Mouse (Mus musculus) heart, embryonic 14.5 days (tissue): ENCODE results near the gene Galnt17. TPM values are rescaled to one million over a fixed set of nuclear protein-coding genes. Genes with fewer than 3 reads are reported as not detected.

Experiments
- ATAC-seq: fragments of 200-750 bp; cut with Nextera tagmentation; 2 replicates; pipeline ENCODE4 v1.8.0; 2017; ENCODE audit warnings: low read depth, moderate TSS enrichment; ENCODE audit not compliant: insufficient number of reproducible peaks, insufficient read depth, low FRiP score
- H3K27ac ChIP-seq, 2 experiments: fragments of 200-500 bp in 1 of 2; fragments of 300-500 bp in 1 of 2; sonication (generic) in 1 of 2; replicated peaks in 1 of 2; 2 replicates each; pipeline ENCODE4 v1.5.1; 2012 to 2014; ENCODE audit warnings: low read depth in 2 of 2, low read length in 2 of 2, control low read depth in 1 of 2, mild to moderate bottlenecking in 1 of 2, mixed read lengths in 1 of 2; ENCODE audit not compliant: control insufficient read depth in 1 of 2, insufficient read depth in 1 of 2
- H3K27me3 ChIP-seq: fragments of 300-500 bp; sonication (generic); 2 replicates; pipeline ENCODE4 v1.6.1; 2014; ENCODE audit warnings: mild to moderate bottlenecking, low read length, control low read depth; ENCODE audit not compliant: control insufficient read depth, insufficient read depth
- H3K36me3 ChIP-seq: fragments of 300-500 bp; sonication (generic); 2 replicates; pipeline ENCODE4 v1.6.1; 2014; ENCODE audit warnings: mild to moderate bottlenecking, control low read depth, low read length, mixed read lengths; ENCODE audit not compliant: control insufficient read depth, insufficient read depth
- H3K4me1 ChIP-seq, 2 experiments: fragments of 200-500 bp in 1 of 2; fragments of 300-500 bp in 1 of 2; sonication (generic) in 1 of 2; 2 replicates each; pipeline ENCODE4 v1.6.1; 2012 to 2014; ENCODE audit warnings: low read length in 2 of 2, control low read depth in 1 of 2, mixed read lengths in 1 of 2; ENCODE audit not compliant: control insufficient read depth in 2 of 2, insufficient read depth in 2 of 2
- H3K4me2 ChIP-seq: fragments of 300-500 bp; sonication (generic); 2 replicates; pipeline ENCODE4 v1.6.1; 2014; ENCODE audit warnings: mild to moderate bottlenecking, low read length
- H3K4me3 ChIP-seq, 2 experiments: fragments of 200-500 bp in 1 of 2; fragments of 300-500 bp in 1 of 2; sonication (generic) in 1 of 2; 2 replicates each; pipeline ENCODE4 v1.5.1; 2012 to 2014; ENCODE audit warnings: low read length in 2 of 2, mild to moderate bottlenecking in 2 of 2, control low read depth in 1 of 2, low read depth in 1 of 2, moderate library complexity in 1 of 2; ENCODE audit not compliant: control insufficient read depth in 1 of 2, insufficient read depth in 1 of 2
- H3K9ac ChIP-seq: fragments of 300-500 bp; sonication (generic); 2 replicates; pipeline ENCODE4 v1.6.1; 2014; ENCODE audit warnings: mild to moderate bottlenecking, low read length
- H3K9me3 ChIP-seq: fragments of 300-500 bp; sonication (generic); 2 replicates; pipeline ENCODE4 v1.6.1; 2016; ENCODE audit warnings: low read length, control low read depth; ENCODE audit not compliant: control insufficient read depth
- WGBS: fragments of 180-500 bp; shearing (Covaris S2); extraction: QIAGEN DNeasy Blood & Tissue Kit; methylation state at CpG from one replicate; pipeline ENCODE4 v1.1.7; 2014; 5-methylcytosine and 5-hydroxymethylcytosine counted together
- polyA plus RNA-seq: library from polyadenylated mRNA; unstranded; fragments of >200 nt; fragmentation: Nextera tagmentation; extraction: Ambion mirVana; gene quantifications from 2 replicates; pipeline ENCODE4 v1.2.1, GENCODE M21; 2014

The Galnt17 gene
- polyA plus RNA-seq, 1 experiment from 2014 or later: 1.6 TPM

GRCm38 (mm10) chr5:130858148-130858547, 450.1 kb downstream of the Galnt17 start:
- no peaks in the 10 kb centered on the region for H3K27me3 ChIP-seq
- no peak overlapping the region for H3K9ac ChIP-seq
- 21% methylated on average over 8 of the region's 8 CpGs for WGBS
- H3K27ac ChIP-seq: no peak overlapping the region
- H3K9me3 ChIP-seq: no peaks in the 10 kb centered on the region
- no peak for ATAC-seq
- H3K4me2 ChIP-seq: no peak overlapping the region
- H3K4me3 ChIP-seq: no peak overlapping the region
- H3K36me3 ChIP-seq: no peaks in the 10 kb centered on the region
- H3K4me1 ChIP-seq: no peaks in the 10 kb centered on the region

- ATAC-seq: no peak
- 76% methylated on average over 7 of the region's 7 CpGs for WGBS
- no peak overlapping the region for H3K27ac ChIP-seq
- H3K36me3 ChIP-seq: no peaks in the 10 kb centered on the region
- H3K4me3 ChIP-seq: no peak overlapping the region
- H3K27me3 ChIP-seq: no peaks in the 10 kb centered on the region
- H3K4me1 ChIP-seq: peaks cover 0 to 7% of the 10 kb centered on the region in 2 experiments; a peak in 2 of 4 replicates
- H3K9me3 ChIP-seq: no peaks in the 10 kb centered on the region
- no peak overlapping the region for H3K9ac ChIP-seq
- no peak overlapping the region for H3K4me2 ChIP-seq
Measured at GRCm38 (mm10) chr5:130854430-130854829, 453.9 kb downstream of the Galnt17 start.

GRCm38 (mm10) chr5:130853371-130853770, 454.9 kb downstream of the Galnt17 start:
- H3K9ac ChIP-seq: no peak overlapping the region
- H3K4me2 ChIP-seq: no peak overlapping the region
- H3K4me1 ChIP-seq: peaks cover 0 to 7% of the 10 kb centered on the region in 2 experiments; a peak in 2 of 4 replicates
- no peaks in the 10 kb centered on the region for H3K9me3 ChIP-seq
- WGBS: under 1% methylated on average over 10 of the region's 10 CpGs
- no peak overlapping the region for H3K27ac ChIP-seq
- H3K4me3 ChIP-seq: no peak overlapping the region
- no peak for ATAC-seq
- H3K36me3 ChIP-seq: no peaks in the 10 kb centered on the region
- H3K27me3 ChIP-seq: no peaks in the 10 kb centered on the region

GRCm38 (mm10) chr5:130852182-130852581, 456.1 kb downstream of the Galnt17 start:
- Histone ChIP-seq H3K9me3 (no peaks in the 10 kb centered on the region), H3K4me1 (peaks cover 0 to 7% of the 10 kb centered on the region in 2 experiments; a peak in 2 of 4 replicates), H3K4me3 (peak overlapping the region; percentile 24 to 37; a peak in 3 of 4 replicates), H3K36me3 (no peaks in the 10 kb centered on the region), H3K27ac (no peak overlapping the region), H3K27me3 (no peaks in the 10 kb centered on the region), H3K4me2 (peak overlapping the region; percentile 60), H3K9ac (peak overlapping the region; percentile 64; the same call in 1 of the 2 replicates)
- WGBS: 5% methylated on average over 9 of the region's 11 CpGs
- no peak for ATAC-seq

- Histone ChIP-seq H3K27ac (no peak overlapping the region), H3K4me1 (peaks cover 0 to 7% of the 10 kb centered on the region in 2 experiments; a peak in 2 of 4 replicates), H3K9me3 (no peaks in the 10 kb centered on the region), H3K4me2 (no peak overlapping the region), H3K9ac (no peak overlapping the region), H3K27me3 (no peaks in the 10 kb centered on the region), H3K36me3 (no peaks in the 10 kb centered on the region), H3K4me3 (no peak overlapping the region)
- no peak for ATAC-seq
- 56% methylated on average over 4 of the region's 4 CpGs for WGBS
Measured at GRCm38 (mm10) chr5:130849610-130850009, 458.7 kb downstream of the Galnt17 start.

- H3K27ac ChIP-seq: no peak overlapping the region
- 83% methylated on average over 6 of the region's 6 CpGs for WGBS
- H3K27me3 ChIP-seq: no peaks in the 10 kb centered on the region
- H3K4me3 ChIP-seq: no peak overlapping the region
- no peaks in the 10 kb centered on the region for H3K36me3 ChIP-seq
- no peak for ATAC-seq
- H3K4me2 ChIP-seq: no peak overlapping the region
- no peaks in the 10 kb centered on the region for H3K9me3 ChIP-seq
- H3K4me1 ChIP-seq: peaks cover 0 to 7% of the 10 kb centered on the region in 2 experiments; a peak in 2 of 4 replicates
- no peak overlapping the region for H3K9ac ChIP-seq
Measured at GRCm38 (mm10) chr5:130848562-130848961, 459.7 kb downstream of the Galnt17 start.

GRCm38 (mm10) chr5:130825797-130826196, 482.5 kb downstream of the Galnt17 start:
- Histone ChIP-seq H3K9me3 (peaks cover 5% of the 10 kb centered on the region; the same call in 1 of the 2 replicates), H3K4me2 (no peak overlapping the region), H3K4me3 (no peak overlapping the region), H3K36me3 (no peaks in the 10 kb centered on the region), H3K27ac (no peak overlapping the region), H3K9ac (no peak overlapping the region), H3K27me3 (no peaks in the 10 kb centered on the region), H3K4me1 (no peaks in the 10 kb centered on the region)
- ATAC-seq: no peak
- 71% methylated on average over 2 of the region's 2 CpGs for WGBS
